Mouse (Mus musculus) hindbrain, embryonic 15.5 days (tissue): ENCODE results near the gene Lancl1. TPM values are rescaled to one million over a fixed set of nuclear protein-coding genes. Genes with fewer than 3 reads are reported as not detected.
A peak's percentile ranks its signal among the peaks of the same experiment; 100 is the strongest.

Experiments used
- ATAC-seq: fragments of 200-750 bp; cut with Nextera tagmentation; 2 replicates; pipeline ENCODE4 v1.8.0; 2017; ENCODE audit warnings: low read depth, moderate number of reproducible peaks, moderate TSS enrichment; ENCODE audit not compliant: low FRiP score
- H3K27ac ChIP-seq: fragments of 300-500 bp; sonication (generic); replicated peaks from 2 replicates; pipeline ENCODE4 v1.5.1; 2015; ENCODE audit warnings: mild to moderate bottlenecking, inconsistent platforms
- H3K27me3 ChIP-seq: fragments of 300-500 bp; sonication (generic); 2 replicates; pipeline ENCODE4 v1.6.1; 2015; ENCODE audit warnings: control low read depth, inconsistent platforms
- H3K36me3 ChIP-seq: fragments of 300-500 bp; sonication (generic); 2 replicates; pipeline ENCODE4 v1.6.1; 2015; ENCODE audit warnings: control low read depth, inconsistent platforms
- H3K4me1 ChIP-seq: fragments of 300-500 bp; sonication (generic); replicated peaks from 2 replicates; pipeline ENCODE4 v1.6.1; 2015; ENCODE audit warnings: control low read depth, inconsistent platforms
- H3K4me2 ChIP-seq: fragments of 300-500 bp; sonication (generic); 2 replicates; pipeline ENCODE4 v1.6.1; 2015; ENCODE audit warnings: moderate library complexity, mild to moderate bottlenecking, inconsistent platforms
- H3K4me3 ChIP-seq: fragments of 300-500 bp; sonication (generic); 2 replicates; pipeline ENCODE4 v1.5.1; 2015; ENCODE audit warnings: mild to moderate bottlenecking, inconsistent platforms
- H3K9ac ChIP-seq: fragments of 300-500 bp; sonication (generic); 2 replicates; pipeline ENCODE4 v1.6.1; 2015; ENCODE audit warnings: inconsistent platforms
- H3K9me3 ChIP-seq: fragments of 300-500 bp; sonication (generic); 2 replicates; pipeline ENCODE4 v1.6.1; 2016; ENCODE audit warnings: control low read depth, inconsistent platforms
- WGBS: fragments of 180-500 bp; shearing (Covaris S2); methylation state at CpG from one replicate; pipeline ENCODE4 v1.1.7; 2015; 5-methylcytosine and 5-hydroxymethylcytosine counted together
- polyA plus RNA-seq: library from polyadenylated mRNA; unstranded; fragments of >200 nt; fragmentation: Nextera tagmentation; extraction: Ambion mirVana; gene quantifications from 2 replicates; pipeline ENCODE4 v1.2.1, GENCODE M21; 2015

Gene Lancl1
- polyA plus RNA-seq, 1 experiment from 2014 or later, result 186 TPM

DNA sequence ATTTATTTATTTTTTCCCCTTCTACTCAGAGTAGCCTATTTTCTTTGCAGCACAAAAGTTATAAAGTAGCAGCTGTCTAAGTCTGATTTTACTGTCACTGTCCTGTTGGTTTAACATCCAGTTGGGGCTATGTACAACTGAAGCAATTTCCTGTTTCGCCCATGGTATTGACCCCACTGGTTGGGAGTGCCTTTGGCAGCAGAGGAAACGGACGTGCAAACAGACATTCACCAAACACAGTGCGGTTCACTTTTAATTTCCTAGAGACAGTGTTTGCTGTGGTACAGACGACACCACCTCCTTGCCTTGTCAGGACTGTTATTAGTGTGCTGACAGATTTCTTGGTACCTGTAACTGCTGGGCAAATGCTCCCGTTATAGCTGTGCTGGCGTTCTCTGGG lies 3.9 kb upstream of the Lancl1 start:
- Histone ChIP-seq H3K9me3 (no peaks in the 10 kb centered on the region), H3K27ac (no peak overlapping the region), H3K36me3 (no peaks in the 10 kb centered on the region), H3K4me1 (peaks cover 9% of the 10 kb centered on the region), H3K27me3 (no peaks in the 10 kb centered on the region), H3K4me2 (no peak overlapping the region), H3K4me3 (no peak overlapping the region), H3K9ac (no peak overlapping the region)
- 80% methylated on average over 7 of the region's 7 CpGs for WGBS
- ATAC-seq, result no peak

DNA sequence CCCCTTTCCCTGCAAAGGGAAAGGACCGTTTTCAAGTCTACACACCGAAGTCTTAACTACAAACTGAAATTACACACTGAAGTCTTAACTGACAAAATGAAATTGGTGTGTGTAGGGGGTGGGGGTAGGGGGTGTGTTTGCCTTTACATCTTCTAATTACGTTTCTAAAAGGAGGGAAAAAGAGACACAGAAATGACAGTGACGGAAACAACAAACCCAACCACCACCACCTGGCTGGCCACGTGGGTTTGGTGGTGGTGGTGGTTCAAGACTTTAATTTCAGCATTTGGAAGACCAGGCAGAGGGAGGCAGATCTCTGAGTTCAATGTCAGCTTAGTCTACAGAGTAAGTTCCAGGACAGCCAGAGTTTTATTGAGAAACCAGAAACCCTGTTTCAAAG lies 411 bp upstream of the Lancl1 start:
- H3K4me1 ChIP-seq, result peaks cover 20% of the 10 kb centered on the region
- no peaks in the 10 kb centered on the region for H3K27me3 ChIP-seq
- H3K9me3 ChIP-seq, result no peaks in the 10 kb centered on the region
- peak overlapping the region; percentile 88 for H3K4me3 ChIP-seq
- no peak overlapping the region for H3K27ac ChIP-seq
- H3K4me2 ChIP-seq, result peak overlapping the region; percentile 64
- 2% methylated on average over 5 of the region's 5 CpGs for WGBS
- H3K9ac ChIP-seq, result peak overlapping the region; percentile 92; the same call in 1 of the 2 replicates
- ATAC-seq, result peak; percentile 28; the same call in 1 of the 2 replicates
- H3K36me3 ChIP-seq, result peaks cover 17% of the 10 kb centered on the region; the same call in 1 of the 2 replicates

DNA sequence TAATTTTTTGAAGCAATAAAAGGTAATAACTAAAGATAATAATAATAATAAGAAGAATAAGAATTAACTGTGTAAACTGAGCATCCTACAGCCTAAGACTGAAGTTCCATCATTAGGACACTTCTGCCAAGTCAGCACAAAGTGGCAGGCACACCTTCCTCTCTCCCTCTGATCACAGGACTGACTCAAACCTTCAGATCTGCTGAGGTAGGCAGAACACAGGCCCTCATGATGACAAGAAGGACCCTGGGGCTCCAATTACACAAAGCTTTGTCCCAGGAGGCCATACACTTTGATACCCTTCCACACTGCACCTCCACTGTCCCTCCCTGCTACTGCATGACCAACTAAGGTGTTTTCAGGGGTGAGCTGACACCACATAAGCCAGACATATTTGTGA lies 1.5 kb downstream of the Lancl1 start:
- Histone ChIP-seq H3K27me3 (no peaks in the 10 kb centered on the region), H3K4me2 (peak overlapping the region; percentile 28; the same call in 1 of the 2 replicates), H3K27ac (no peak overlapping the region), H3K36me3 (peaks cover 35% of the 10 kb centered on the region), H3K9me3 (no peaks in the 10 kb centered on the region), H3K9ac (no peak overlapping the region), H3K4me1 (peaks cover 20% of the 10 kb centered on the region), H3K4me3 (no peak overlapping the region)
- ATAC-seq, result no peak

DNA sequence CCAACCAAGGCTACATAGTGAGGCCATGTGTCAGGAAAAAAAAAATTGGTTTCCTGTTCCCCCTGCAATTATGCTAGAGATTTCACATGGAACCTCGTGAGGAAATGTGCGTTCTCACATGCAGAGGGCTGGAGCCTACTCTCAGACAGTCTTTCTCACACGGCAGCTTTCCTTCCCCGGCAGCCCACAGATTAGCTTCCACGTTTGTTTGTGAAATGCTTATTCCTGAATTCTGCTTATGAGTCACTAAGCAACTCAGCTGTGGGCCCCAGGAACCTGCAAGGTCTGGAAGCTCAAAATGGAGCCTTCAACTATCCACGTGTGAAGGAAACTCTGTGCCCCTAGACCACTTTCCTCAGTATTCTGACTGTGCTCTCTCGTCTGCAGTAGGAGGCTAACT lies 5.4 kb downstream of the Lancl1 start:
- H3K27ac ChIP-seq, result no peak overlapping the region
- no peak for ATAC-seq
- peaks cover 16% of the 10 kb centered on the region for H3K4me1 ChIP-seq
- H3K9me3 ChIP-seq, result no peaks in the 10 kb centered on the region
- H3K36me3 ChIP-seq, result peaks cover 61% of the 10 kb centered on the region
- WGBS, result 89% methylated on average over 7 of the region's 7 CpGs
- H3K4me3 ChIP-seq, result no peak overlapping the region
- no peak overlapping the region for H3K9ac ChIP-seq
- no peak overlapping the region for H3K4me2 ChIP-seq
- H3K27me3 ChIP-seq, result no peaks in the 10 kb centered on the region

DNA sequence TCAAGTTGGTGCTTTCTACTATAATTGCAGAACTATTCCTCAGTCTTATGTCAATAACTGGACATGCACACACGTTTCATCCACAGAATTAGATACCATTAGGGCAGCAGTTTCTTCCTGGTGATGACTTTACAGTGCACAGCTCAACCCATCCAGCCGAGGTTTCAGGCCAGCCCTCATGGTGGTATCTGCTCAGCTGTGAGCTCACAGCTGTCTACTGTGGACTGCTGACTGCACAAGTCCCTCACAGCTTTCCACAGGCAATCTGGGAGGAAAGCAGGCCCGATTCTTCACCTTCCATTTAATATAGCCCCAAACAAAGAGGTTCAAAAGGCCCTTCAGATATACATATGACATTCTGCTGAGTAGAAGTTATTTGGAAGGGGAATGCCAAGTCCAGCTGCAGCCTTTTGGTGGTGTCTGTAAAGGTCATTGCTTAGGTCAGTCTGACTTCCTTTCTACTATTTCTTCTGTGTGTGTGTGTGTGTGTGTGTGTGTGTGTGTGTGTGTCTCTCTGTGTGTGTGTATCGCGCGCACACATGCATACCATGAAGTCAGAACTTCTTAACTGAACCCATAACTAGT lies 11.7 kb downstream of the Lancl1 start:
- no peaks in the 10 kb centered on the region for H3K27me3 ChIP-seq
- no peaks in the 10 kb centered on the region for H3K4me1 ChIP-seq
- 89% methylated on average over 6 of the region's 6 CpGs for WGBS
- H3K36me3 ChIP-seq, result peaks cover 42% of the 10 kb centered on the region
- H3K4me2 ChIP-seq, result no peak overlapping the region
- no peaks in the 10 kb centered on the region for H3K9me3 ChIP-seq
- no peak overlapping the region for H3K9ac ChIP-seq
- H3K27ac ChIP-seq, result no peak overlapping the region
- H3K4me3 ChIP-seq, result no peak overlapping the region
- no peak for ATAC-seq

DNA sequence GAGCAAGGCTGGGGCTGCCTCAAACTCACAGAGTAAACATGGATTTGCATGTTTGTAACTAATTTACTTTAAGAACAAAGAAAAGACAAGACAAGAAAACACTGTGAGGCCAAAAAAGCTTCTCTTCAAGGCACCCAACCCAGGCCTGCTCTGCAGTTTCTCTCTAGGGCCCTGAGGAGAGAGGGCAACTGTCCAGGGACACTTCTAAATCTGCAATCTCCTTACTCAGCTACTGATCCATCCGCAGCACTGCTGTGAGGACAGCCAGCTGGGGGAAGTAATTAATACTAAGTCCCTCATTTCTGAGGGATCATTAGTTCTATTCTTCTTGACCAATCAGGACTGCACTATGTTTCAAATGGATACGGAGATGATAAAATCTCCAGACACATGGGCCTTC lies 12.5 kb downstream of the Lancl1 start:
- H3K4me1 ChIP-seq, result no peaks in the 10 kb centered on the region
- no peaks in the 10 kb centered on the region for H3K9me3 ChIP-seq
- H3K36me3 ChIP-seq, result peaks cover 38% of the 10 kb centered on the region
- H3K4me3 ChIP-seq, result no peak overlapping the region
- 61% methylated on average over 2 of the region's 2 CpGs for WGBS
- no peak overlapping the region for H3K9ac ChIP-seq
- H3K27me3 ChIP-seq, result no peaks in the 10 kb centered on the region
- no peak overlapping the region for H3K27ac ChIP-seq
- ATAC-seq, result no peak
- no peak overlapping the region for H3K4me2 ChIP-seq

DNA sequence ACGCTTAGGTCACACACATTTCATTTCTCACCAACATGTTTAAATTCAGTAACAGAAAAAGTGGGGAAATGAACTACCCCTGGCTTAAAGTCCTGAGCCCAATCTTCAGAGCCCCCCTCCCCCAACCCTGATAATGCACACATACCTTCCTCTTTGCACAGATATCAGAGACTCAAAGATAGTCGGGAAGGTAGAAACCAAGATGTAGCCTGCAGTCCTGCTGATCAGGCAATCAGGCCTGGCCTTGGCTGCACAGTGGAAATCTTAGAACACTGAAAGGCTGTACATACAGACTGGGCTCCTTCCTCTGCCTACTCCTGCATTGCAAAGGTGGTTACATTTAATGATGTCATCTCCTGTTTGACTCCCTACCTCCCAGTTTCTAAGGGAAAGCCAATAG lies 15.9 kb downstream of the Lancl1 start:
- Histone ChIP-seq H3K27ac (no peak overlapping the region), H3K4me2 (no peak overlapping the region), H3K27me3 (no peaks in the 10 kb centered on the region), H3K36me3 (peaks cover 46% of the 10 kb centered on the region), H3K9ac (no peak overlapping the region), H3K4me1 (no peaks in the 10 kb centered on the region), H3K4me3 (no peak overlapping the region), H3K9me3 (no peaks in the 10 kb centered on the region)
- 93% methylated on average over 2 of the region's 2 CpGs for WGBS
- no peak for ATAC-seq

DNA sequence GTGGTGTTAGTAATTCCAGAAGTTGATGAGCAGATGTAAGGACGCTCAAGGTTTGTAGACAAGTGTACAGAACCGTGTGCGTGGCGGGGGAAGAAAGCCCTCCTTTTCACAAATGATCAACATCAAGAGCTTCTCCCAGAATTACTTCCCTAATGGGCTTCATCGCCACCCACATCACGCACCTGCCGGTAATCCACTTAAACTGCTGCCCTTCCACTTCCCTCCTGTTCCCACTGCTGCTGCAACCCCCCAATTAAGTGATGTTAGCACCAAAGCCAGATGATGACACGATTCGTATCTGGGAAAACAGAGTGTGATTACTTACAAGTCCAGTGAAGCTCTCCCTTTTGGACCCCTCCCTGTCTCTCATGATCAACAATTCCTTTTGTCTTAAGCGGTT lies 16.6 kb downstream of the Lancl1 start:
- Histone ChIP-seq H3K4me3 (no peak overlapping the region), H3K27me3 (no peaks in the 10 kb centered on the region), H3K4me2 (no peak overlapping the region), H3K4me1 (no peaks in the 10 kb centered on the region), H3K9me3 (no peaks in the 10 kb centered on the region), H3K27ac (no peak overlapping the region), H3K36me3 (peaks cover 41% of the 10 kb centered on the region), H3K9ac (no peak overlapping the region)
- 86% methylated on average over 10 of the region's 10 CpGs for WGBS
- ATAC-seq, result no peak

DNA sequence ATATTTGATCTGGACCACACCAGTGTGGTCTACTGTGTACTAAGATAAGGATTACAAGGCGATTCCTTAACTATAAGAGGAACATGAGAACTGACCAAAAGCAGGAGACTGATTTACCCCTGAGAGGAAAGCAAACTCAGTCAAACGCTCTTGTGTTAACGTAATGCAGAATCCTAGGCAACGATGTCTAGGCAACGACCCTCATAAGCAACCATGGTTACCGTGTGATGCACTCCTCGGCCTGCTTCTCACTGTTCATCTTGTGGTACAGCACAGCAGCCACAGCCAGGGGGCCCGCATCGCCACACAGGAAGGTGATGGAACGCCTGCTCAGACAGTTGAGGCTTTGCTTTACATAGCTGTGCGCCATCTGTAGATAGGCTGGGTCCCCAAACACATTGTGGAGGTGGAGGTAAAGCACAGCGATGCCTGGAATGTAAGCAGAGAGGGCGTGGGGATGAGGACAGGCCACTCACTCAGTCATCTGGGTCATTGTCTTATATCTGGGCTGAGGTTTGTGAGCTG lies 18.0 kb downstream of the Lancl1 start:
- 74% methylated on average over 13 of the region's 13 CpGs for WGBS
- H3K9ac ChIP-seq, result no peak overlapping the region
- H3K27ac ChIP-seq, result no peak overlapping the region
- H3K9me3 ChIP-seq, result no peaks in the 10 kb centered on the region
- no peak for ATAC-seq
- H3K4me2 ChIP-seq, result no peak overlapping the region
- H3K27me3 ChIP-seq, result no peaks in the 10 kb centered on the region
- H3K36me3 ChIP-seq, result peaks cover 41% of the 10 kb centered on the region
- H3K4me3 ChIP-seq, result no peak overlapping the region
- no peaks in the 10 kb centered on the region for H3K4me1 ChIP-seq

DNA sequence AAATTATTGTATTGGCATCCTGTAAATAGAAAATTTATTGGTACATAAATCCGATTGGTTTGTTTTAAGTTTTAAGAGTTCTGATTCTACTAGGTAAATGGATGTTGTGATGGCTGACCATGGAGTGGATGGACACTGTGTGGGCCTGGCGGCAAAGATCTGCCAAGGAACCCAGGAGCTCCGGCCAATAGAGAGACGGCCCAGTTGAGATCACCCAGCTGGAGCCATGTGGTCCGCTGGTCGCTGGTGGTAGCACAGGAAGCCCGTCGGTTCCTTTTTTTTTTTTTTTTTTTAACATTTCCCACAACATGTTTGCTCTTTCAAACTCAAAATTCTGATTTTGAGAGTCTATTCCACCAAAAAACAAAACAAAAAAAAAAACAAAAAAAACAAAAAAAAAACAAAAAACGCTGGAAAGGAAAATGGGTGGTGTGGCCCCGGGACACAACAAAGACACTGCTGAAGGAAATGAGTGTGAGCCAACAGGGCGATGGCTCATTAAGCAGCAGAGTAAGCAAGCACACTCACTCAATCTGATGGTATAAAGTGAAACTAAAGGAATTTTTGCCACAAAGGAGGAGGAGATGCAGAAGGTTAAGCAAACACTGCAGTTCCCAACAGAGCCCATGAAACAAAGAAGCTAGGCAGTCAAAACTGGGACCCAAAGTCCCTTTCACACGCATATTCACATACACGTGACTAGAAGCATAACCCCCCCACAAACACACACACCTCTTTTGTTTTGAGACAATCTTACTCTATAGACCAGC lies 21.4 kb downstream of the Lancl1 start:
- no peak overlapping the region for H3K4me3 ChIP-seq
- peaks cover 29% of the 10 kb centered on the region for H3K36me3 ChIP-seq
- 88% methylated on average over 13 of the region's 13 CpGs for WGBS
- no peaks in the 10 kb centered on the region for H3K9me3 ChIP-seq
- H3K4me2 ChIP-seq, result no peak overlapping the region
- H3K9ac ChIP-seq, result no peak overlapping the region
- no peaks in the 10 kb centered on the region for H3K27me3 ChIP-seq
- H3K4me1 ChIP-seq, result no peaks in the 10 kb centered on the region
- ATAC-seq, result no peak
- H3K27ac ChIP-seq, result no peak overlapping the region

DNA sequence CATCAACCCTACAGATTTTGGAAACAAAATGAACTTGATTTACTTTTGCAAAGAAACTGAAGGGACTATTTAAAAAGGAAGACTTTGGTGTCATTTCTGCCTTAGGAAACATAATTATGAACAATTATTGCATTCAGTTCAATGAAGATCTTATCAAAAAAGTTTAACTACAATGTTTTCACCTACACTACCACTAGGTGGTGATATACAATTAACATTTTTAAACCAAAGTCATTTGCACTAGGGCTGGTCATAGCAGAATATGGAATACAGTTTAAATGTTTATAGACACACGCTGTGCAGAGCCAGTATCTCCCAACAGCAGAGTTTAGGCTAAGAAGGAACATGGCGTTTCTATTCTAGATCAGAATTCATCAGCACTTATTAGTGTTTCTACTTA lies 24.5 kb downstream of the Lancl1 start:
- no peaks in the 10 kb centered on the region for H3K27me3 ChIP-seq
- H3K36me3 ChIP-seq, result peaks cover 13% of the 10 kb centered on the region
- H3K4me1 ChIP-seq, result no peaks in the 10 kb centered on the region
- H3K4me2 ChIP-seq, result no peak overlapping the region
- 72% methylated on average over 2 of the region's 2 CpGs for whole genome bisulfite sequencing
- H3K9ac ChIP-seq, result no peak overlapping the region
- H3K9me3 ChIP-seq, result no peaks in the 10 kb centered on the region
- no peak for ATAC-seq
- H3K4me3 ChIP-seq, result no peak overlapping the region
- no peak overlapping the region for H3K27ac ChIP-seq

DNA sequence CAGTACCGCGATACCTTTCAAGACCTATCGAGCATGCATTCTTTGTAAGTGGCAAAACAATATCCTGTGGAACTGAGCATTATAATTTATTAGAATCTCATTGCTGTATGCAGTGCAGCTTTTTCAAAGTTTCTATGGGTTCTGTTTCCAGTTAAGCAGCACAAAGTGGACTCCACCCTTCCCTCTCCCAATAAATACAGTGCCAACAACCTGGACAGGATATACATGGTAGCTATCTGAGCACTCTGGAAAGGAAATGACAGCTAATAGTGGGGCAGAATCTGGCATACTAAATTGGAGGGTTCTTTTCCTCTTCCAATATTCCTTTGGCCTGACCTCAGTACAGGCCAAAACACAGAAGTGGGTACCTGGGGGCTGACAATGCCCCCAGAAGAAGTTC lies 28.2 kb downstream of the Lancl1 start:
- H3K36me3 ChIP-seq, result peaks cover 29% of the 10 kb centered on the region
- H3K27ac ChIP-seq, result no peak overlapping the region
- no peak for ATAC-seq

More for the DNA sequence above, 28.2 kb downstream of the Lancl1 start:
- Histone ChIP-seq H3K9me3 (no peaks in the 10 kb centered on the region), H3K27me3 (no peaks in the 10 kb centered on the region), H3K4me1 (no peaks in the 10 kb centered on the region), H3K9ac (no peak overlapping the region), H3K4me2 (no peak overlapping the region), H3K4me3 (no peak overlapping the region)
- WGBS, result 97% methylated on average over 3 of the region's 3 CpGs
